ENCODE assay signal across 21 mouse cellular contexts in the genomic region with DNA sequence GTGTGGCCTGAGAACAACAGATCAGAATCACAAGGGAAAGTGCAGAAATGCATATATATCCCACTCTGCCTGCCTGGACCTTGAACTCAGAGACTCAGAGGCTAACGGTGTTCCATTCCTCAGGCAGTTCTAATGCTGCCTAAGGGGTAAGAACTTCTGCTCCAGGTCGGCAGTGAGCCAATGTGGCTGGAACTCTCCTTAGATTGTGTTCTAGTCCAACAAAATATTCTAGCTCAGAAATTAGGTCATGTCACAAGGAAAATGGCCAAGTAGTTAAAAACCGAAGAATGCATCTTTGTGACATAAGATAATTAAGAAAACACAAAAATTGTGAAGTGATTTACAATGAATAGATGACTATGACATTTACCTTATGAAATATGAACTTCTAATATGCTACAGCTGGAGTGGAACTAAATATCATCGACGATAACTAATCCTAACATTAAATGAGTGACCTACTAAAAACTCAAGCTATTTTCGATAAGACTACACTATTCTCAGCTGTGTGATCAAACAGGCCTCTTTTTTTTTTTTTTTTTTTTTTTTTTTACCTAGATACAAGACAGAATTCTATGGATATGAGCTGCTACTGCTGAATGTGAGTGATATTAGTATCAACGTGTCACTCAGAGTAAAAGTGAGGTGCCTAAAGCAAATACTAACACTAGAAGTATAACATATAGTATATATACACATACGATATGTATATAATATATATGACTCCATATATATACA.
DNase-seq lines count a peak whose midpoint lies in the region; ATAC-seq lines count a peak whose summit lies in the region.
"Had no signal": no experiment of that assay in that cellular context is flagged by ENCODE, and none has a peak within 500 bp of the region (broad histone marks: within the 10 kb centered on the region; RNA-seq: fewer than 3 reads in every experiment).

No protein-coding gene starts in this region.

- ATAC-seq in kidney, embryonic 16.5 days (ENCODE audit: low FRiP score, low TSS enrichment), result no peak
- no peak for ATAC-seq in megakaryocyte-erythroid progenitor cell, adult 5-6 weeks (replicated peaks; ENCODE audit: low FRiP score, low TSS enrichment, poor library complexity, severe bottlenecking)
- ATAC-seq: activated CD4-positive, CD25-positive, alpha-beta regulatory T cell, adult 4 months; forebrain, embryonic 16.5 days; inflammation-experienced regulatory T-cells, adult 6 months; liver, postnatal 0 days; midbrain, embryonic 13.5 days had no signal

- H3K4me2 ChIP-seq in kidney, embryonic 16.5 days (replicated peaks; ENCODE audit: low read depth, low read length), result no peak overlapping the region
- H3K4me2 ChIP-seq: embryonic facial prominence, embryonic 13.5 days; heart, embryonic 11.5 days; hindbrain, embryonic 13.5 days; kidney, embryonic 15.5 days; midbrain, embryonic 13.5 days; neural tube, embryonic 12.5 days had no signal

- no peak overlapping the region for H3K4me3 ChIP-seq in kidney, embryonic 16.5 days (ENCODE audit: low read length)
- H3K4me3 ChIP-seq: embryonic facial prominence, embryonic 13.5 days; hindbrain, embryonic 13.5 days; kidney, embryonic 15.5 days; midbrain, embryonic 13.5 days; neural tube, embryonic 12.5 days had no signal

- H3K27me3 ChIP-seq in kidney, embryonic 16.5 days (ENCODE audit: insufficient read depth, low read length), result no peaks in the 10 kb centered on the region
- H3K27me3 ChIP-seq: embryonic facial prominence, embryonic 13.5 days; hindbrain, embryonic 13.5 days; kidney, embryonic 15.5 days; midbrain, embryonic 13.5 days; neural tube, embryonic 12.5 days had no signal

- H3K27ac ChIP-seq in kidney, embryonic 16.5 days (ENCODE audit: low read length), result no peak overlapping the region
- H3K27ac ChIP-seq: embryonic facial prominence, embryonic 13.5 days; hindbrain, embryonic 13.5 days; kidney, embryonic 15.5 days; midbrain, embryonic 13.5 days; neural tube, embryonic 12.5 days had no signal

- DNase-seq in adrenal gland, postnatal 10 days, result peak; percentile 24
- DNase-seq in adrenal gland, adult 8-10 months, result no peak
- peak; percentile 13 for DNase-seq in gastrocnemius, postnatal 10 days
- DNase-seq in gastrocnemius, postnatal 25 days, result no peak
- DNase-seq in kidney, postnatal 4 days, result peak; percentile 46 to 54
- no peak for DNase-seq in right cerebral cortex, adult 18-20 months
- DNase-seq: left cerebral cortex, postnatal 4 days; liver, postnatal 0 days; lung, postnatal 10 days; thymus, postnatal 14 days had no signal

- 87% methylated on average over 8 of the region's 8 CpGs for WGBS in kidney, embryonic 16.5 days

- H3K9me3 ChIP-seq in kidney, embryonic 16.5 days (ENCODE audit: low read length), result no peaks in the 10 kb centered on the region
- H3K9me3 ChIP-seq: embryonic facial prominence, embryonic 13.5 days; hindbrain, embryonic 13.5 days; kidney, embryonic 15.5 days; midbrain, embryonic 13.5 days; neural tube, embryonic 12.5 days had no signal

- H3K9ac ChIP-seq in kidney, embryonic 16.5 days (replicated peaks; ENCODE audit: low read length), result no peak overlapping the region
- H3K9ac ChIP-seq: embryonic facial prominence, embryonic 13.5 days; hindbrain, embryonic 13.5 days; kidney, embryonic 15.5 days; liver, postnatal 0 days; midbrain, embryonic 13.5 days; neural tube, embryonic 12.5 days had no signal

- no peaks in the 10 kb centered on the region for H3K4me1 ChIP-seq in kidney, embryonic 16.5 days (ENCODE audit: insufficient read depth, low read length)
- H3K4me1 ChIP-seq: embryonic facial prominence, embryonic 13.5 days; hindbrain, embryonic 13.5 days; kidney, embryonic 15.5 days; midbrain, embryonic 13.5 days; neural tube, embryonic 12.5 days had no signal

- H3K36me3 ChIP-seq in kidney, embryonic 16.5 days (ENCODE audit: insufficient read depth, low read length), result no peaks in the 10 kb centered on the region
- H3K36me3 ChIP-seq: embryonic facial prominence, embryonic 13.5 days; hindbrain, embryonic 13.5 days; kidney, embryonic 15.5 days; midbrain, embryonic 13.5 days; neural tube, embryonic 12.5 days had no signal

Comparison
In these comparisons a context has a peak if more than half of its experiments do, and no peak if none do; other contexts are left out.
1. DNase-seq: peak in adrenal gland, postnatal 10 days (single experiment), gastrocnemius, postnatal 10 days (single experiment) and kidney, postnatal 4 days (2 of 2); none in adrenal gland, adult 8-10 months (single experiment), gastrocnemius, postnatal 25 days (single experiment) and right cerebral cortex, adult 18-20 months (single experiment).